Mouse (Mus musculus) hindbrain, embryonic 10.5 days (tissue): ENCODE measurements around the gene Cyp1a1. TPM values are rescaled to one million over a fixed set of nuclear protein-coding genes. Genes with fewer than 3 reads are reported as not detected.

Experiments used
- DNase-seq: peaks from one replicate; pipeline ENCODE4 v3.0.0-alpha.2; 2017; ENCODE audit warnings: low spot score
- H3K27ac ChIP-seq: fragments of 300-500 bp; sonication (generic); 2 replicates; pipeline ENCODE4 v1.5.1; 2016; ENCODE audit warnings: mild to moderate bottlenecking, moderate library complexity
- H3K27me3 ChIP-seq: fragments of 300-500 bp; sonication (generic); 2 replicates; pipeline ENCODE4 v1.6.1; 2016; ENCODE audit warnings: mild to moderate bottlenecking; ENCODE audit not compliant: poor library complexity, insufficient read depth, severe bottlenecking
- H3K36me3 ChIP-seq: fragments of 300-500 bp; sonication (generic); 2 replicates; pipeline ENCODE4 v1.6.1; 2016; ENCODE audit warnings: mild to moderate bottlenecking, moderate library complexity
- H3K4me1 ChIP-seq: fragments of 300-500 bp; sonication (generic); replicated peaks from 2 replicates; pipeline ENCODE4 v1.6.1; 2016; ENCODE audit warnings: mild to moderate bottlenecking
- H3K4me3 ChIP-seq: fragments of 300-500 bp; sonication (generic); 2 replicates; pipeline ENCODE4 v1.5.1; 2016; ENCODE audit warnings: mild to moderate bottlenecking, moderate library complexity
- H3K9me3 ChIP-seq: fragments of 300-500 bp; sonication (generic); 2 replicates; pipeline ENCODE4 v1.6.1; 2016; ENCODE audit warnings: mild to moderate bottlenecking, moderate library complexity
- WGBS: fragments of 180-500 bp; shearing (Covaris S2); methylation state at CpG from one replicate; pipeline ENCODE4 v1.1.7; 2016; 5-methylcytosine and 5-hydroxymethylcytosine counted together
- polyA plus RNA-seq: library from polyadenylated mRNA; unstranded; fragments of >200 nt; fragmentation: Nextera tagmentation; extraction: Ambion mirVana; gene quantifications from 2 replicates; pipeline ENCODE4 v1.2.1, GENCODE M21; 2016

Cyp1a1 gene
- polyA plus RNA-seq, 1 experiment from 2014 or later: not detected

GRCm38 (mm10) chr9:57660501-57660900 is 27.2 kb upstream of the Cyp1a1 start:
- Histone ChIP-seq H3K36me3 (no peaks in the 10 kb centered on the region), H3K27me3 (peaks cover 7% of the 10 kb centered on the region; the same call in 1 of the 2 replicates), H3K4me3 (no peak overlapping the region), H3K27ac (no peak overlapping the region), H3K4me1 (peaks cover 7% of the 10 kb centered on the region), H3K9me3 (no peaks in the 10 kb centered on the region)
- no peak for DNase-seq
- WGBS: 84% methylated on average over 6 of the region's 6 CpGs

DNA sequence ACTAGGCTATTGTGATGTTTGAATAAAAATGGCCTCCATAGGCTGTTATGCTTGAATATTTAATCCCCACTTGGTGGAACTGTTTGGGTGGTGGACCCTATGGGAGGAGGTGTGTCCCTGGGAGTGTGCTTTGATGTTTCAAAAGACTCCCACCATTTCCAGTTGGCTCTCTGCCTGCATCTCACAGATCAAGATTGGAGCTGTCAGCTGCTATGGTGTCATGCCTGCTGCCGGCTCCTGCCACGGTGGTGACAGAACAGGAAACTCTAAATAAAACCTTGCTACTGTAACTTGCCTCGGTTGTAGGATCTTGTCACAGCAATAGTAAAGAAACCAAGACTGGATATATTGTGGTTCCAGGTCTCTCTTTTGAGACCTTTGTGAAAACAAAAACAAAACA is 26.2 kb upstream of the Cyp1a1 start:
- no peaks in the 10 kb centered on the region for H3K9me3 ChIP-seq
- H3K36me3 ChIP-seq: no peaks in the 10 kb centered on the region
- WGBS: 84% methylated on average over 3 of the region's 3 CpGs
- no peak for DNase-seq
- no peak overlapping the region for H3K27ac ChIP-seq
- no peaks in the 10 kb centered on the region for H3K4me1 ChIP-seq
- H3K27me3 ChIP-seq: peaks cover 6% of the 10 kb centered on the region; the same call in 1 of the 2 replicates
- H3K4me3 ChIP-seq: no peak overlapping the region

DNA sequence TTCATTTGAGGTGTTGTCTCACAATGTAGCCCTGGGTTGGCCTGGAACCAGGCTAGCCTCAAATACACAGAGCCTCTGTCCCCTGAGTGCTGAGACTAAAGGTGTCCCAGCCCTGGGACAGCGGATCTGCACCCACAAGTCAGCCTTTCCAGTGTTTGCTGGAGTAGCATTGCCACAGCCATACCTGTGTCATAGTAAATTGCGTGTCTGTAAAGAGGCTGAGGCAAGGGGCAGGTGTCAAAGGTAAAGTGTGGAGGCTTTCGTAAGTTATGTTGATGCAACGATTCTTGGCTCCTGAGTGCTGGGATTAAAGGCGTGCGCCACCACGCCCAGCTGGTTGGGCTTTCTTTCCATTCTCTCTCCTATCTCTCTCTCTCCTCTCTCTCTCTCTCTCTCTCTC is 23.1 kb upstream of the Cyp1a1 start:
- Histone ChIP-seq H3K4me1 (no peaks in the 10 kb centered on the region), H3K27ac (no peak overlapping the region), H3K27me3 (peaks cover 4% of the 10 kb centered on the region; the same call in 1 of the 2 replicates), H3K36me3 (no peaks in the 10 kb centered on the region), H3K9me3 (no peaks in the 10 kb centered on the region), H3K4me3 (no peak overlapping the region)
- 77% methylated on average over 7 of the region's 7 CpGs for WGBS
- DNase-seq: no peak

DNA sequence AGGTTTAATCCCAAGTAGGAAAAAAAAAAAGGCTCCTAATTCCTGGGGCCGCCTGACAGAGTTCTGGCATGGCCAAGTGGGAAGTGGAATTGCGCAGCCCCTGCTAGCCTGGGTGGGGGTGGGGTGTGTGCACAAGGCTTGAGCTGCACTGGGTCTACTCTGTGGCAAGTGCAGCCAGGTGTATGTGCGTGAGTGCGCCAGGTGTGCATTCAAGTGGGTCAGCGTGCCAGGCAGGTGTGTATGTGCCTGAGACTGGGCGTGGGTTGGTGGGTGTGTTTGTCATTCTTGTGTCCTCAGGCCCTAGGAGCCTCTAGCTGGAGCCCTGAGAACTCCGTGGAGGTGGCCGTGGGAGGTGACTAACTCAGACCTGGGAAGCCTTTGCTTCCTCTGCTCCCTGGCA is 21.2 kb upstream of the Cyp1a1 start:
- Histone ChIP-seq H3K36me3 (no peaks in the 10 kb centered on the region), H3K9me3 (no peaks in the 10 kb centered on the region), H3K4me1 (no peaks in the 10 kb centered on the region), H3K27ac (no peak overlapping the region), H3K27me3 (peaks cover 4% of the 10 kb centered on the region; the same call in 1 of the 2 replicates), H3K4me3 (no peak overlapping the region)
- no peak for DNase-seq
- WGBS: 83% methylated on average over 8 of the region's 8 CpGs

DNA sequence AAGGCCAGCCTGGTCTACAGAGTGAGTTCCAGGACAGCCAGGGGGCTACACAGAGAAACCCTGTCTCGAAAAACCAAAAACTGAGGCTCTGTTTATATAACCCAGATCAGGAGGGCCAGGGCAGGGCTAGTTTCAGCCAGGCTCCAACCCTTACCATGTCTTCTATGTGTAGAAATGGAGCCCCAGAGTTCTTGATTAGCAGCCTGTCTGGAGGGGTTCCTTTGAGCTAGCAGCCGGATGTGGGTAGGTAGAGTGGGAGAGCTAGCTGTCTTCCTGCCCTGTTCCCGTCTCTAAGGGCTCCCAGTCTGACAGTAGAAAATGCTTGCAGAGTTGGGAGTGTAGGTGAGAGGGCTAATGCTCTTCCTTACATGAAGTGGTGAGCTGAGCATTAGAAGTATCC is 20.6 kb upstream of the Cyp1a1 start:
- H3K36me3 ChIP-seq: no peaks in the 10 kb centered on the region
- no peak for DNase-seq
- WGBS: 77% methylated on average over 3 of the region's 3 CpGs
- no peaks in the 10 kb centered on the region for H3K9me3 ChIP-seq
- no peak overlapping the region for H3K4me3 ChIP-seq
- H3K27me3 ChIP-seq: peaks cover 4% of the 10 kb centered on the region; the same call in 1 of the 2 replicates
- H3K27ac ChIP-seq: no peak overlapping the region
- H3K4me1 ChIP-seq: no peaks in the 10 kb centered on the region

DNA sequence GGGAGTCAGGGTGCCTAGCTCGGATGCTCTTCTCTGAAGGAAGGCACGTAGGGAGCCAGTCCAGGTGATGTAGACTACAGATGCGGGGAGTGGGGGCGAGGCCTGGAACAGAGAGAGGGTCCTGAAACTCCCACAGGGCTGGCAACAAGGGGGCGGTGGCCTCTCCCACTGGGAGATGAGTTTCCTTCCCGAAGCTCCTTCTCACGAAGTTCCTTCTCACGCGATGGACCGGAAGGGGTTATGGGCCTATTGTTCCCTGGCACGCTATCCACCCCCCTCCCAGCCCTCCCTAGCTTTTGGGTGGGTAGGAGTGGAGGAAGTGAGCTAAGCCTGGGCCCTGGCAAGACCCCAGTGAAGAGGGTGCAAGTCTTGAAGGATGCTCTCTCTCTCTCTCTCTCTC is 19.9 kb upstream of the Cyp1a1 start:
- H3K4me3 ChIP-seq: no peak overlapping the region
- DNase-seq: no peak
- 58% methylated on average over 11 of the region's 11 CpGs for WGBS

DNA sequence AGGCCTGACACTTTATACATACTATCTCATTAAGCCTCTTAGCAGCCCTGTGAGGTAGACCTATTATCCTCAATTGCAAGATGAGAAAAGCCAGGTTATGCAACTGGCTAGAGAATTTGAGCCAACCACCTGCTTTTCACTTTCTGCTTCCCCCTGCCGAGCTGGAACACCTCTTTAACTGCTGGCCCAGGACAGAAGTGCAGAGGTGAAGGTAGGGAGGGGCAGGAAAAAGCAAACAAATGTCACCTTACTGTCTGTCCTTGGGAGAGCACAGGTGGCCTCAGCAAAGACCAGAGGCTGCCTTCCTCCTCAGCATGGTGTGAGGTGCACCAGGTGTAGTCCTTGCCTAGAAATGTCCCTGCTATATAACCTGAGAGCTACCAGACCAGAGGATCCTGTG is 19.5 kb upstream of the Cyp1a1 start:
- 41% methylated on average over 1 of the region's 1 CpGs for WGBS
- Histone ChIP-seq H3K36me3 (no peaks in the 10 kb centered on the region), H3K27me3 (peaks cover 4% of the 10 kb centered on the region; the same call in 1 of the 2 replicates), H3K4me3 (no peak overlapping the region), H3K9me3 (no peaks in the 10 kb centered on the region), H3K4me1 (no peaks in the 10 kb centered on the region), H3K27ac (no peak overlapping the region)
- no peak for DNase-seq

More for the DNA sequence above, 19.9 kb upstream of the Cyp1a1 start:
- Histone ChIP-seq H3K9me3 (no peaks in the 10 kb centered on the region), H3K4me1 (no peaks in the 10 kb centered on the region), H3K27me3 (peaks cover 4% of the 10 kb centered on the region; the same call in 1 of the 2 replicates), H3K36me3 (no peaks in the 10 kb centered on the region), H3K27ac (no peak overlapping the region)

- H3K36me3 ChIP-seq: no peaks in the 10 kb centered on the region
- no peaks in the 10 kb centered on the region for H3K9me3 ChIP-seq
- H3K4me3 ChIP-seq: no peak overlapping the region
- 79% methylated on average over 3 of the region's 3 CpGs for WGBS
- H3K27ac ChIP-seq: no peak overlapping the region
- no peak for DNase-seq
- no peaks in the 10 kb centered on the region for H3K4me1 ChIP-seq
- H3K27me3 ChIP-seq: peaks cover 4% of the 10 kb centered on the region; the same call in 1 of the 2 replicates
These were observed 18.2 kb upstream of the Cyp1a1 start for GRCm38 (mm10) chr9:57669566-57669965.

DNA sequence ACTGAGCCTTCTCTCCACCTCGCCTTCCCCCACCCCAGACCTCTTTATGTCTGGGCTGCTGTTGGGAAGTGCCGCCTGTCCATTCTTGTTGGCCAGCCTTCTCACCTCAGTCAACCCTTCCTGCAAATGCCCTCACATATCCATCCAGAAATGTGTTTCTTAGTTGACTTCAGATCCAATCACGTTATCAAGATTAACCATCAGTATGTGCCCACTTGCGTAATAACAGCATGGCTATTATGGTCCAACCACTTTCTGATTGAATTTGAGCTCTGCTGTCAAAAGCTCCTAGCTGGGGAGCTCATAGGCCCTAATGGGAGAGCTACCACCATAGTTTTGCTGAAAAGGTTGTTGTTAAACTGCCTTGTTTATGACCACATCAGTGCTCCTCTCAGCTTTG is 16.7 kb upstream of the Cyp1a1 start:
- Histone ChIP-seq H3K27ac (no peak overlapping the region), H3K4me1 (no peaks in the 10 kb centered on the region), H3K9me3 (peaks cover 3% of the 10 kb centered on the region; the same call in 1 of the 2 replicates), H3K27me3 (peaks cover 4% of the 10 kb centered on the region; the same call in 1 of the 2 replicates), H3K36me3 (no peaks in the 10 kb centered on the region), H3K4me3 (no peak overlapping the region)
- no peak for DNase-seq
- 91% methylated on average over 4 of the region's 4 CpGs for WGBS

GRCm38 (mm10) chr9:57671500-57671899 is 16.2 kb upstream of the Cyp1a1 start:
- peaks cover 3% of the 10 kb centered on the region; the same call in 1 of the 2 replicates for H3K9me3 ChIP-seq
- WGBS: 86% methylated on average over 5 of the region's 5 CpGs
- no peaks in the 10 kb centered on the region for H3K36me3 ChIP-seq
- no peak for DNase-seq
- H3K27me3 ChIP-seq: peaks cover 4% of the 10 kb centered on the region; the same call in 1 of the 2 replicates
- no peaks in the 10 kb centered on the region for H3K4me1 ChIP-seq
- no peak overlapping the region for H3K4me3 ChIP-seq
- no peak overlapping the region for H3K27ac ChIP-seq

GRCm38 (mm10) chr9:57681411-57681810 is 6.3 kb upstream of the Cyp1a1 start:
- 85% methylated on average over 10 of the region's 10 CpGs for WGBS
- no peak overlapping the region for H3K4me3 ChIP-seq
- H3K27me3 ChIP-seq: no peaks in the 10 kb centered on the region
- no peak for DNase-seq
- H3K4me1 ChIP-seq: no peaks in the 10 kb centered on the region
- no peak overlapping the region for H3K27ac ChIP-seq
- no peaks in the 10 kb centered on the region for H3K36me3 ChIP-seq
- H3K9me3 ChIP-seq: no peaks in the 10 kb centered on the region

GRCm38 (mm10) chr9:57683520-57683919 is 4.2 kb upstream of the Cyp1a1 start, which contains the start of gene Cyp1a2:
TSS of gene Cyp1a2 (minus strand) at chr9:57683703.
- DNase-seq: no peak
- no peak within 1 kb of the TSS for H3K4me3 ChIP-seq
- H3K36me3 ChIP-seq: no peaks in the 10 kb centered on the region
- no peaks in the 10 kb centered on the region for H3K9me3 ChIP-seq
- no peak within 1 kb of the TSS for H3K27ac ChIP-seq
- no peaks in the 10 kb centered on the region for H3K27me3 ChIP-seq
- WGBS: 77% methylated on average over 5 of the region's 5 CpGs
- H3K4me1 ChIP-seq: no peaks in the 10 kb centered on the region

DNA sequence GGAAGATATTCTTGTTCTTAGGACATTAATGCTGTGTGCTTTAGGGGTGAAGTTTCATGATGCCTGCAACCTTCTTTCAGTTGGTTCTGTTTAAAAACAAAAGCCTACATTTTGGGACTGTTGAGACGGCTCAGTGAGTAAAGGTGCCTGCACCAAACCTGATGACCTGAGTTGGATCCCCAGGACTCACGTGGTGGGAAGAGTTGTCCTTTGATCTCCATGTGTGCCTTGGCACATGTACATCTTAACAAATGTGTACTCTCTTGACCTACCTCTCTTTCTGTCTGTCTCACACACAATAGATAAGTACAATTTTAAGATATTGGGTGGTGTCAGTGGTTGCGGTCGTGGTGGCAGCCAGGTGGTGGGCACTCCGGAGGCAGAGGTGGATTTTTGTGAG is 1.7 kb upstream of the Cyp1a1 start:
- no peak for DNase-seq
- Histone ChIP-seq H3K36me3 (no peaks in the 10 kb centered on the region), H3K4me3 (no peak overlapping the region), H3K27ac (no peak overlapping the region), H3K27me3 (no peaks in the 10 kb centered on the region), H3K4me1 (no peaks in the 10 kb centered on the region), H3K9me3 (no peaks in the 10 kb centered on the region)
- 89% methylated on average over 5 of the region's 5 CpGs for WGBS

DNA sequence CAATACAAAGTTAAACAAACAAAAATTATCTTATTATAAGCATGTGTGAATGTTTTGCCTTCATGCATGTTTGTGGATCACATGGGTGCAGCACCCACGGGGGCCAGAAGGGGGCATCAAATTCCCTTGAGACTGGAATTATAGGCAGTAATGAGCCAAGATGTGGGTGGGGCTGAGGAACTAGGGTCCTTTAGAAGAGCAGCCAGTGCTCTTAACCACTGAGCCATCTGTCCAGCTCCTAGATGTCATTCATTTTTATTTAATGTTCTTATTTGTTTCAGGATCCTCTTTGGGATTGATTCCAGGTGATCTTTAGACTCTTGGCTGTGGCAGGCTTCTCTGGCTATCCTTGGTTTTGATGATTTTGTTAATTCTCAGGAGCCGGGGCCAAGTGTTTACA is 430 bp downstream of the Cyp1a1 start:
- DNase-seq: no peak
- Histone ChIP-seq H3K9me3 (no peaks in the 10 kb centered on the region), H3K4me1 (no peaks in the 10 kb centered on the region; the same call in 1 of the 2 replicates), H3K4me3 (no peak overlapping the region), H3K27ac (no peak overlapping the region), H3K27me3 (peaks cover 4% of the 10 kb centered on the region; the same call in 1 of the 2 replicates), H3K36me3 (no peaks in the 10 kb centered on the region)
- 52% methylated on average over 2 of the region's 2 CpGs for WGBS
